Mouse (Mus musculus) megakaryocyte, embryonic 14.5 days (primary cell): ENCODE results near the gene Chek2. TPM values are rescaled to one million over a fixed set of nuclear protein-coding genes. Genes with fewer than 3 reads are reported as not detected.
A peak's percentile ranks its signal among the peaks of the same experiment; 100 is the strongest.
"Not testable (repeated sequence)": the region's sequence is repeated elsewhere in the genome, so short reads cannot be mapped to it uniquely, and the experiment has no call there.

ENCODE experiments used
- H3K27me3 ChIP-seq: replicated peaks from 2 replicates; pipeline ENCODE3; 2012; ENCODE audit warnings: inconsistent platforms
- H3K36me3 ChIP-seq: replicated peaks from 2 replicates; pipeline ENCODE3; 2012; ENCODE audit warnings: low read length, inconsistent platforms, mixed read lengths
- H3K4me1 ChIP-seq: 2 replicates; pipeline ENCODE4 v1.6.1; 2012; ENCODE audit warnings: inconsistent platforms
- H3K4me3 ChIP-seq: replicated peaks from 2 replicates; pipeline ENCODE3; 2012; ENCODE audit warnings: moderate library complexity, mild to moderate bottlenecking, inconsistent platforms
- H3K9me3 ChIP-seq: 2 replicates; pipeline ENCODE4 v1.6.1; 2012; ENCODE audit warnings: inconsistent platforms
- FLI1 ChIP-seq: IDR thresholded peaks from 2 replicates; pipeline ENCODE4 v1.6.1; 2012; ENCODE audit warnings: low read length, inconsistent platforms, mixed read lengths
- GATA1 ChIP-seq: IDR thresholded peaks from 3 replicates; pipeline ENCODE4 v1.6.1; 2012; ENCODE audit warnings: mixed read lengths, low read length, inconsistent platforms, borderline replicate concordance
- polyA plus RNA-seq: library from polyadenylated mRNA; stranded (reverse); fragments of >175 nt; gene quantifications from 2 replicates; pipeline ENCODE4 v1.2.3, GENCODE M21; 2012; ENCODE audit warnings: low replicate concordance; ENCODE audit not compliant: insufficient read depth

The Chek2 gene
- polyA plus RNA-seq, 1 experiment = 1.2 TPM

DNA sequence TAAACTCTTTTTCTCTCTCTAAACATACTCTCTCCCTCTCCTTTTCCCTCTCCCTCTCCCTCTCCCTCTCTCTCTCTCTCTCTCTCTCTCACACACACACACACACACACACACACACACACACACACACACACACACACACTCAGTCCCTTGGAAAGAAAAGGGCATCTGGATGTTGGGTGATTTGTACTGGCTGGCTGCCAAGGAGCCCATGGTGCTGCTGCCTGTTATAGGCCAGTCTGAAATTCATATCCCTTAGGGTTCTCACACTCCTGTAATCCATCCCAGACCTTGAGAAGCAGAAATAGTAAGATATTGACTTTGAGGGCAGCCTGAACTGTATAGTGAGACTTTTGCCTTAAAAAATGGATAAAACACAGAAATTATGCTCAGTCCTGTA is 34.9 kb downstream of the Chek2 start:
- TF ChIP-seq GATA1 (no peak), FLI1 (no peak)

DNA sequence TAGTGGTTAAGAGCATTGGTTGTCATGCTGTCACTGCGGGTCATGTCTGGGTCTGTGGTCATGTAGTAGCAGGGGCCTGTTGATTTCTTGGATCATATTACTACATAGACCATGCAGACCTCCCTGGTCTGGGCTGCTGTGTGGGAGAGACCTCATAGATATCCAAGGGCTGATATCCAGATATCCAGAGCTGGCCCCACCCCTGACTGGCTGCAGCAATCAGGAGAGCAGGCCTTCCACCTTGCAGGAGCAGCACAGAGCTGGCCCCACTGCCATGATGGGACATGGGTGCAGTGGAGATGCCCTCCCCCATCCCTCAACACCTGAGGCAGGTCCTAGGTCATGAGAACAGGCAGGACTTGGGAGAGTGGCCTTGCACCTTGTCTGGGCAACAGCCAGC is 35.5 kb downstream of the Chek2 start:
- H3K27me3 ChIP-seq = peaks cover 9% of the 10 kb centered on the region
- H3K4me1 ChIP-seq = peaks cover 9% of the 10 kb centered on the region
- no peak overlapping the region for H3K4me3 ChIP-seq
- H3K9me3 ChIP-seq = no peaks in the 10 kb centered on the region
- TF ChIP-seq FLI1 (no peak), GATA1 (no peak)
- H3K36me3 ChIP-seq = peaks cover 53% of the 10 kb centered on the region

More for the DNA sequence above, 34.9 kb downstream of the Chek2 start:
- Histone ChIP-seq H3K4me1 (peaks cover 4% of the 10 kb centered on the region), H3K36me3 (peaks cover 59% of the 10 kb centered on the region), H3K9me3 (no peaks in the 10 kb centered on the region), H3K27me3 (peaks cover 5% of the 10 kb centered on the region), H3K4me3 (no peak overlapping the region)

DNA sequence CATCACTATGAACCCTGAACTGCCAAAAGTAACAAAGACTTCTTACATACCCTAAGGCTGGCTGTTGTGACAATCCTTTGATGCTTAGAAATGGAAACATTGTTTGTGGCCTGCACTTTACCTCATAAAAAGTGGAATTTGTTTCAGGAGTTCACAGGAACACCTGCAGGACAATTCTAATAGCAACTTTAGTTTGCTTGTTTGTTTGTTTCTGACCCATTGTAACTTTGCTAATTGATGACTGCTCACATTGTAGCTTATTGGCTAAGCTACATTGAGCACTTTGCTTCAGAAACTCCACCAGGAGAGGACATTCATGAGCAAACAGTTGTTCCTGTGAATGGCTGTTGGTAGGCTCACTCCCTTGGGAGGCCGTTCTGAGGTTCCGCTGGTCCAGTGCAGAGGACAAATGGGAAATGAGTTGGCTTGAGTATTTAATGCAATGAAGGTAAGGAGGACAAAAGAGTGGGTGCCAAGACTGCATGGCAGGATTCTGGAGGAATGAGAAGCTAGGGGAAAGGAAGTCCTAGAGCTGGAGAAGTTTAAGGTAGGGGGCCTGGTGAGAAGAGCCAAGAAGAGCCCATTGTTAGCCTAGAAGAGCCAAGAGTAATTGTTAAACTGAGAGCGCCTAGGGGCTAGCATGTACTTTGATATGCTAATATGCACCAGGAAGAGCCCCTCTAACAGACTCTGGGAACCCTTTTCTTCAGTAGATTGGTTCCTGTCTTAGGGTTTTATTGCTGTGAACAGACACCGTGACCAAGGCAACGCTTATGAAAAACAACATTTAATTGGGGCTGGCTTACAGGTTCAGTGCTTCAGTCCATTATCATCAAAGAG is 38.1 kb downstream of the Chek2 start:
- Histone ChIP-seq H3K4me1 (peaks cover 11% of the 10 kb centered on the region), H3K27me3 (peaks cover 10% of the 10 kb centered on the region), H3K4me3 (no peak overlapping the region), H3K9me3 (no peaks in the 10 kb centered on the region), H3K36me3 (peaks cover 28% of the 10 kb centered on the region)
- TF ChIP-seq FLI1 = no peak

DNA sequence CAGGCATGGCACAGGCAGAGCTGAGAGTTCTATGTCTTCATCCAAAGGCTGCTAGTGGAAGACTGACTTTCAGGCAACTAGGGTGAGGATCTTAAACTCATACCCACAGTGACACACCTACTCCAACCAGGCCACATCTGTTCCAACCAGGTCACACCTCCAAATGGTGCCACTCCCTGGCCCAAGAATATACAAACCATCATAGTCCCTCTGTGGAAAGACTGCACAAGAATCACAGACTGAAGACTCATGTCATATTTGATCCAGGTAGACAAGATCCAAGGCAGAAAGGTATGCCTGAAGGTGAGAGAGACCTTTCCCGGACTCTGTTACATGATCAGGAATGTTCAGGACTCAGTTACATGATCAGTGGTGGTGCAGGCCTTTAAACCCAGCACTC is 38.7 kb downstream of the Chek2 start:
- not testable (repeated sequence) for H3K4me3 ChIP-seq, H3K9me3 ChIP-seq

DNA sequence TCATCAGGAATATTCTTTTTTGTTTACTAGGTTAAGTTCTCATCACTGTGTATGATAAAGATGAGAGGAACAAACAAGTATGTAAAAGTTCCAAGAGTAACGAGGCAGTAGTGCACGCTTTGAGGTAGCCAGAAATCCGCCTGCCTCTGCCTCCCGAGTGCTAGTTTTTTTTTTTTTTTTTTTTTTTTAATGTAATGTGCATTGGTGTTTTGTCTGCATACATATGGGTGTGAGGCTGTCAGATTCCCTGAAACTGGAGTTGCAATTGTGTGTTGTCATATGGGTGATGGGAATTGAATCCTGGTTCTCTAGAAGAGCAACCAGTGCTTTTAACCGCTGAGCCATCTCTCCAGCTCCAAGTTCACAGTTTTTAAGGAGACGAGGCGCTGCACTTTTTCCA is 39.3 kb downstream of the Chek2 start:
- peaks cover 11% of the 10 kb centered on the region for H3K4me1 ChIP-seq
- peaks cover 10% of the 10 kb centered on the region for H3K27me3 ChIP-seq
- TF ChIP-seq FLI1 (no peak), GATA1 (no peak)
- peak overlapping the region; percentile 98 for H3K4me3 ChIP-seq
- H3K9me3 ChIP-seq = no peaks in the 10 kb centered on the region
- H3K36me3 ChIP-seq = peaks cover 18% of the 10 kb centered on the region

More for the DNA sequence above, 38.7 kb downstream of the Chek2 start:
- Histone ChIP-seq H3K36me3 (peaks cover 22% of the 10 kb centered on the region), H3K4me1 (peaks cover 11% of the 10 kb centered on the region)
- H3K27me3 ChIP-seq = not testable (repeated sequence)

DNA sequence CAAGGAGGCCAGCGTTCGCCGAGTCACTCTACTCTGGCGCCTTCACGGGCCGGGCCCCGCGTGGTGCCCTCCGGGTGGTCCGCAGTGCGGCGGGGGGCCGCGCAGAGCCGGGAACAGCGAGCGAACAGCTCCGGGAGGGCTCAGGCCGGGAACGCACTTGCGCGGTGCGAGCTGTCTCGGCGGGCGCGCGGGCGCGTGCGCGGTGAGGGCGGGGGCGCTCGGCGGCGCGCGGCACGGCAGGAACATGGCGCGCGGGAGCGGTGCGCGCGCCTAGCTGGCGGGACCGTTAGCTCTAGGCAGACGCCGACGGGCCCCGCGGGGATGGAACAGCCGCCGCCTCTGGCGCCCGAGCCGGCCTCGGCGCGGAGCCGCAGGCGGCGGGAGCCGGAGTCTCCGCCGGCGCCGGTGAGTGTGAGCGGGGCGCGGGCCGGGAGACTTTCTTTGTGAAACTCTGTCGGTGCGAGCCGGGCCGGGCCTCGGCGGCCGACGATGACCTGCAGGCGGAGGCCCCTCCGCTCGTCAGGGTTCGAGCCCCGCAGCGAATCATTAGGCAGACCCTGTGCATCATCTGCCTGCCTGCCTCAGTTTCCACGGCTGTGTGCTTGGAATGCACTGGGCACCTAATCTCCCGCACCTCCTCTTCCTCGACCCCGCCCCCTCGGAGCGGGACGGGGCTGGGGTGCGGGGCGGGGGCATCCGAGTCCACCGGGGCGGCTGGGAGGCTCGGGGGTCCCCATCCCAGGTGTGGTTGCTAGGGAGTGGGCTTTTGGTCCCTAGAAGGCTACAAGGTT is 40.0 kb downstream of the Chek2 start, which contains the start of gene Ttc28:
TSS of gene Ttc28 (plus strand) at position 220 of the 791 bp plus-strand sequence.
- Histone ChIP-seq H3K27me3 (peaks cover 10% of the 10 kb centered on the region), H3K36me3 (peaks cover 15% of the 10 kb centered on the region), H3K4me3 (peak within 1 kb of the TSS; percentile 98), H3K9me3 (no peaks in the 10 kb centered on the region), H3K4me1 (peaks cover 11% of the 10 kb centered on the region)
- TF ChIP-seq FLI1 = no peak
- no peak for TF ChIP-seq GATA1

DNA sequence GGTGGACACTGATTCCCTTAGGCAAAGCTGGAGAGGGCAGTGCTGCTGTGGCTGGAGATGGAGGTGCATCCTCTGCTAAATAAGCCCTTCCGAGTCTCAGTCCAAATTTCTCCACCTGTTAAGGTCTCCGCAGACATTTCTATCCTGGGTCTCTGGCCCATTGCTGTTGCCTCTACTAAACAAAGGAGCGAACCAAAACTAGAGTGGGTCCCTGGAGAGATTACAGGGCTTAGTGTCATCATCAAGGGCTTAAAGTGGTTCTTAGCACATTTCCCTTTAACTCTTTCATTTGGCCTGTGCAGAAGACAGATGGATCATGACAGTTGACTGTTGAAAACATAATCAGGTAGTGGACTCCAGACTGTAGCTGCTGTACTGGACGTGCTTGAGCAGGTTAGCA is 48.8 kb downstream of the Chek2 start:
- Histone ChIP-seq H3K4me3 (no peak overlapping the region), H3K4me1 (no peaks in the 10 kb centered on the region), H3K36me3 (no peaks in the 10 kb centered on the region), H3K27me3 (peaks cover 1% of the 10 kb centered on the region), H3K9me3 (no peaks in the 10 kb centered on the region)
- TF ChIP-seq FLI1 (no peak), GATA1 (no peak)

DNA sequence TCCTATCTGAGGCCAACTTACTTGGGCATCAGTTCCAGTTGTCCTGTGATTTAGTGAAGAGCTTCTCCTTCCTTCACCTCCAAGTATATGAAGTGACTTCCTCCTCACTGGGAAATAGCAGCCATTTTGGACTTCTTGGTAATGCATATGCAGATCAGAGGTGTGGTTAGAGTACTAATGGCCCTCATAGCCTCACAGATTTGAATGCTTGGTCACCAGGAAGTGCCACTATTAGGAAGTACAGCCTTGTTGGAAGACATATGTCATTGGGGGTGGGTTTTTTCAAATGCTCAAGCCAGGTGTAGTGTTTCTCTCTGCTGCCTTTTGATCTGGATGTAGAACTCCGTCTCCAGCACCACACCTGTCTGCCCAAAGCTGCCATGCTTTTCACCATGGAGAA is 50.2 kb downstream of the Chek2 start:
- no peaks in the 10 kb centered on the region for H3K9me3 ChIP-seq

DNA sequence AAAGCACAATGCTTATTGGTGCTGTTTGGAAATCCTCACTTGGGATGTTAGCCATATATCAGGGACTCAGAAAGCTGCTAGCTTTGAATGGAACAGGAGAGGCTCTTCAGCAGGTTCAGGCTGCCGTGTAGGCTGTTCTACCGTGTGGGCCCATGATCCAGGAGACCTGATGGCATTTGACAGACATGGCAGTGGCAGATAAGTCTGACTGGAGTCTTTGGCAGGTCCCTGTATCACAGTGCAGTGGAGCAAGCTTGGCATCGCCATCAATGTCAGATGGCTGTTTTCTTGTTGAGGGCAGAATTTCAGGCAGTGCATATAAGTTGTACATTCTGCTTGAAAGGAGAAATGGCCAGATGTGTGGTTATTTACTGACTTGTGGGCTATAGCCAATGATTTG is 50.8 kb downstream of the Chek2 start:
- TF ChIP-seq FLI1 (no peak), GATA1 (no peak)
- no peak overlapping the region for H3K4me3 ChIP-seq
- no peaks in the 10 kb centered on the region for H3K36me3 ChIP-seq
- peaks cover 1% of the 10 kb centered on the region for H3K27me3 ChIP-seq
- no peaks in the 10 kb centered on the region for H3K9me3 ChIP-seq
- H3K4me1 ChIP-seq = no peaks in the 10 kb centered on the region

More for the DNA sequence above, 50.2 kb downstream of the Chek2 start:
- Histone ChIP-seq H3K36me3 (no peaks in the 10 kb centered on the region), H3K4me3 (no peak overlapping the region), H3K27me3 (peaks cover 1% of the 10 kb centered on the region), H3K4me1 (no peaks in the 10 kb centered on the region)
- TF ChIP-seq GATA1 (no peak), FLI1 (no peak)
